ENCODE assay signal across 24 mouse cellular contexts in the genomic region with DNA sequence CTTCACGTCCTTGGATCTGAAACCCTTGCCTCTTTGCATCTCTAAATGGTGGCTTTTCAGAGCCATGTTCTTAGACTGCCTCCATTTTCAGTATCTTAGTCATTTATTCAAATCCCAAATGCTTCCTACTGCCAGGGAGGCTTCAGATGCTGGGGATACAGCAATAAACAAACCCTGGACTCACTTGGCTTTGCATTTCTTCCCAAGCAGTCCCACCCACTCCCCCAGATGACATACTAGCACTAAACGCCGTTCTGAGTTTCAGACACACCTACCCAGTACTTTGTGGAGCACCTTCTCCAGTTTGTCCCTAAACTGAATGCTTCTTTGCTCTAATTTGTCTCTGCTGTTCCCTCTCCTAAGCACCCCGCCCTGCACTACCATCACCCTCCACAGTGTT. TPM values are rescaled to one million over a fixed set of nuclear protein-coding genes. Genes with fewer than 3 reads are reported as not detected.
DNase-seq lines count a peak whose midpoint lies in the region; ATAC-seq and TF ChIP-seq lines count a peak whose summit lies in the region.
"Had no signal": no experiment of that assay in that cellular context is flagged by ENCODE, and none has a peak within 500 bp of the region (broad histone marks: within the 10 kb centered on the region; RNA-seq: fewer than 3 reads in every experiment).

No protein-coding gene starts in this region.

- peak; percentile 19; the same call in 1 of the 2 replicates for TF ChIP-seq CTCF in forebrain, postnatal 0 days (IDR thresholded peaks at IDR 0.05; ENCODE audit: low read depth)
- peak; percentile 59 for TF ChIP-seq CTCF in layer of hippocampus, adult 2 months (conservative IDR thresholded peaks at IDR 0.05)
- no peak for TF ChIP-seq CTCF in intestine, postnatal 0 days (IDR thresholded peaks at IDR 0.05; ENCODE audit: low read depth)
- no peak for TF ChIP-seq CTCF in thymus, adult 2 months (IDR thresholded peaks at IDR 0.05; ENCODE audit: borderline replicate concordance, control insufficient read depth, extremely low read depth, insufficient read depth, low read length, poor library complexity)

- no peaks in the 10 kb centered on the region for H3K9me3 ChIP-seq in forebrain, postnatal 0 days (ENCODE audit: low read length)
- no peaks in the 10 kb centered on the region for H3K9me3 ChIP-seq in forebrain, embryonic 16.5 days (ENCODE audit: control insufficient read depth, low read length)
- no peaks in the 10 kb centered on the region for H3K9me3 ChIP-seq in intestine, postnatal 0 days (ENCODE audit: control insufficient read depth)
- H3K9me3 ChIP-seq: forebrain, embryonic 10.5 days; forebrain, embryonic 13.5 days; G1E; hindbrain, embryonic 13.5 days had no signal

- no peak for TF ChIP-seq POLR2A in thymus, adult 2 months (IDR thresholded peaks at IDR 0.05; ENCODE audit: control insufficient read depth, extremely low read depth, insufficient read depth, low read length, poor library complexity)

- H3K4me3 ChIP-seq in forebrain, postnatal 0 days (ENCODE audit: low read depth, low read length) = no peak overlapping the region
- no peak overlapping the region for H3K4me3 ChIP-seq in forebrain, embryonic 16.5 days (replicated peaks; ENCODE audit: low read length)
- H3K4me3 ChIP-seq in layer of hippocampus, adult 2 months = no peak overlapping the region
- H3K4me3 ChIP-seq in intestine, postnatal 0 days (ENCODE audit: low read depth, low read length) = no peak overlapping the region
- no peak overlapping the region for H3K4me3 ChIP-seq in thymus, adult 2 months (ENCODE audit: control insufficient read depth, insufficient read depth, low read length)
- H3K4me3 ChIP-seq: forebrain, embryonic 10.5 days; forebrain, embryonic 13.5 days; gastrocnemius, adult 2 months; hindbrain, embryonic 13.5 days had no signal

- H3K36me3 ChIP-seq in forebrain, postnatal 0 days (ENCODE audit: insufficient read depth) = no peaks in the 10 kb centered on the region
- no peaks in the 10 kb centered on the region for H3K36me3 ChIP-seq in forebrain, embryonic 16.5 days (ENCODE audit: control insufficient read depth, insufficient read depth)
- H3K36me3 ChIP-seq in intestine, postnatal 0 days (ENCODE audit: control insufficient read depth, insufficient read depth) = no peaks in the 10 kb centered on the region
- H3K36me3 ChIP-seq in thymus, adult 2 months (ENCODE audit: control insufficient read depth, insufficient read depth, low read length) = no peaks in the 10 kb centered on the region
- H3K36me3 ChIP-seq: forebrain, embryonic 10.5 days; G1E; hindbrain, embryonic 13.5 days had no signal

- H3K4me1 ChIP-seq in forebrain, postnatal 0 days (ENCODE audit: insufficient read depth) = no peaks in the 10 kb centered on the region
- no peaks in the 10 kb centered on the region for H3K4me1 ChIP-seq in forebrain, embryonic 16.5 days (replicated peaks; ENCODE audit: control insufficient read depth, insufficient read depth, low read length)
- H3K4me1 ChIP-seq in intestine, postnatal 0 days (replicated peaks; ENCODE audit: control insufficient read depth, insufficient read depth, low read length) = no peaks in the 10 kb centered on the region
- no peaks in the 10 kb centered on the region for H3K4me1 ChIP-seq in thymus, adult 2 months (replicated peaks; ENCODE audit: control insufficient read depth, insufficient read depth, low read length)
- H3K4me1 ChIP-seq: forebrain, embryonic 10.5 days; forebrain, embryonic 13.5 days; hindbrain, embryonic 13.5 days had no signal

- no peak overlapping the region for H3K9ac ChIP-seq in forebrain, postnatal 0 days
- H3K9ac ChIP-seq in forebrain, embryonic 16.5 days (replicated peaks; ENCODE audit: low read depth, low read length) = no peak overlapping the region
- no peak overlapping the region for H3K9ac ChIP-seq in intestine, postnatal 0 days (ENCODE audit: low read depth, low read length)
- H3K9ac ChIP-seq: forebrain, embryonic 13.5 days; hindbrain, embryonic 13.5 days had no signal

- H3K4me2 ChIP-seq in forebrain, postnatal 0 days (ENCODE audit: low read depth) = no peak overlapping the region
- H3K4me2 ChIP-seq in forebrain, embryonic 16.5 days (ENCODE audit: low read length) = no peak overlapping the region
- no peak overlapping the region for H3K4me2 ChIP-seq in intestine, postnatal 0 days (replicated peaks; ENCODE audit: low read depth)
- H3K4me2 ChIP-seq: forebrain, embryonic 13.5 days; heart, embryonic 11.5 days; hindbrain, embryonic 13.5 days had no signal

- H3K27ac ChIP-seq in forebrain, postnatal 0 days (ENCODE audit: low read depth, low read length) = no peak overlapping the region
- H3K27ac ChIP-seq in forebrain, embryonic 16.5 days (ENCODE audit: low read length) = no peak overlapping the region
- H3K27ac ChIP-seq in layer of hippocampus, adult 2 months = peak overlapping the region; percentile 36; the same call in 1 of the 2 replicates
- H3K27ac ChIP-seq in intestine, postnatal 0 days (ENCODE audit: low read depth, low read length) = no peak overlapping the region
- H3K27ac ChIP-seq in thymus, adult 2 months (ENCODE audit: control insufficient read depth, insufficient read depth, low read length) = no peak overlapping the region
- H3K27ac ChIP-seq: forebrain, embryonic 10.5 days; forebrain, embryonic 13.5 days; gastrocnemius, adult 2 months; hindbrain, embryonic 13.5 days had no signal

- ATAC-seq in forebrain, postnatal 0 days = no peak
- no peak for ATAC-seq in forebrain, embryonic 16.5 days
- 0 out of 2 replicates have a peak, but pooled peaks have one; percentile 34 for ATAC-seq in megakaryocyte-erythroid progenitor cell, adult 5-6 weeks (replicated peaks; ENCODE audit: low FRiP score, low TSS enrichment, poor library complexity, severe bottlenecking)
- ATAC-seq in intestine, postnatal 0 days = no peak
- ATAC-seq: forebrain, embryonic 13.5 days; hindbrain, embryonic 16.5 days; inflammation-experienced regulatory T-cells, adult 6 months; Patski had no signal

- 61% methylated on average over 4 of the region's 4 CpGs for WGBS in forebrain, postnatal 0 days
- 66% methylated on average over 4 of the region's 4 CpGs for WGBS in forebrain, embryonic 16.5 days
- WGBS in intestine, postnatal 0 days = 56% methylated on average over 4 of the region's 4 CpGs
- WGBS in thymus, adult 2 months = 91% methylated on average over 4 of the region's 4 CpGs

- DNase-seq in forebrain, postnatal 0 days = no peak
- DNase-seq in layer of hippocampus, adult 2 months (ENCODE audit: low spot score in 2 of 2) = no peak
- no peak for DNase-seq in layer of hippocampus, adult 9-10 months (ENCODE audit: low spot score)
- DNase-seq in ES-CJ7 (ENCODE audit: low read depth, low spot score) = peak; percentile 17
- no peak for DNase-seq in thymus, adult 2 months
- DNase-seq: adrenal gland, adult 2 months; adrenal gland, postnatal 25 days; cerebellum, adult 18-20 months; cerebellum, adult 9-10 months; cerebellum, postnatal 14 days; gastrocnemius, adult 2 months; gastrocnemius, postnatal 14 days; heart, adult 11 months had no signal

- H3K27me3 ChIP-seq in forebrain, postnatal 0 days (ENCODE audit: insufficient read depth, low read length) = no peaks in the 10 kb centered on the region
- no peaks in the 10 kb centered on the region for H3K27me3 ChIP-seq in forebrain, embryonic 16.5 days (replicated peaks; ENCODE audit: control insufficient read depth, insufficient read depth, low read length)
- no peaks in the 10 kb centered on the region for H3K27me3 ChIP-seq in intestine, postnatal 0 days (replicated peaks; ENCODE audit: control insufficient read depth, insufficient read depth, low read length)
- H3K27me3 ChIP-seq in thymus, adult 2 months (ENCODE audit: control insufficient read depth, insufficient read depth, low read length) = no peaks in the 10 kb centered on the region
- H3K27me3 ChIP-seq: forebrain, embryonic 13.5 days; Patski had no signal

RNA-seq across cellular contexts. Expression of gene Kmt2a, which starts 15.9 kb away (rescaled TPM):
- total RNA-seq in forebrain, postnatal 0 days (2014; rRNA removed) = 14.5 and 18.5 TPM in 2 replicates
- 6.7 and 13.7 TPM in 2 replicates for polyA plus RNA-seq in forebrain, postnatal 0 days (2015; fragmentation: Nextera tagmentation; extraction: Ambion mirVana)
- 22.2 and 24.3 TPM in 2 replicates for polyA plus RNA-seq in forebrain, embryonic 16.5 days (2015; fragmentation: Nextera tagmentation; extraction: Ambion mirVana)
- 10 to 100 TPM; 68.3 to 80.7 TPM for total RNA-seq in layer of hippocampus, adult 2 months (2021)
- total RNA-seq in megakaryocyte-erythroid progenitor cell, adult 5-6 weeks (2014; fragmentation: Nextera tagmentation) = 97.4 and 110 TPM in 2 replicates
- total RNA-seq in megakaryocyte-erythroid progenitor cell, adult 5-6 weeks (2017) = 14.0 and 23.6 TPM in 2 replicates
- polyA plus RNA-seq in intestine, postnatal 0 days (2015; fragmentation: Nextera tagmentation; extraction: Ambion mirVana) = 2.9 and 3.4 TPM in 2 replicates
- 71.4 and 81.9 TPM in 2 replicates for polyA plus RNA-seq in thymus, adult 2 months (2012; rRNA removed)

RNA-seq across cellular contexts. Expression of gene Atp5l, which starts 23.5 kb away (rescaled TPM):
- total RNA-seq in forebrain, postnatal 0 days (2014; rRNA removed) = 216 and 362 TPM in 2 replicates
- polyA plus RNA-seq in forebrain, postnatal 0 days (2015; fragmentation: Nextera tagmentation; extraction: Ambion mirVana) = 859 and 1,152 TPM in 2 replicates
- 638 and 661 TPM in 2 replicates for polyA plus RNA-seq in forebrain, embryonic 16.5 days (2015; fragmentation: Nextera tagmentation; extraction: Ambion mirVana)
- 100 to 1,000 TPM; 309 to 349 TPM for total RNA-seq in layer of hippocampus, adult 2 months (2021)
- 751 and 827 TPM in 2 replicates for total RNA-seq in megakaryocyte-erythroid progenitor cell, adult 5-6 weeks (2014; fragmentation: Nextera tagmentation)
- total RNA-seq in megakaryocyte-erythroid progenitor cell, adult 5-6 weeks (2017) = 149 and 255 TPM in 2 replicates
- polyA plus RNA-seq in intestine, postnatal 0 days (2015; fragmentation: Nextera tagmentation; extraction: Ambion mirVana) = 1,311 and 1,336 TPM in 2 replicates
- 159 and 250 TPM in 2 replicates for polyA plus RNA-seq in thymus, adult 2 months (2012; rRNA removed)

Comparison
In these comparisons a context has a peak if more than half of its experiments do, and no peak if none do; other contexts are left out.
1. CTCF ChIP-seq: peak in forebrain, postnatal 0 days (single experiment) and layer of hippocampus, adult 2 months (single experiment); none in intestine, postnatal 0 days (single experiment) and thymus, adult 2 months (single experiment).